Mouse (Mus musculus): Measurements from ENCODE around the gene Ptpra. TPM values are rescaled to one million over a fixed set of nuclear protein-coding genes. Genes with fewer than 3 reads are reported as not detected.

Ptpra gene
- total RNA-seq, 2 experiments from 2014 or later: 318 to 339 TPM

DNA sequence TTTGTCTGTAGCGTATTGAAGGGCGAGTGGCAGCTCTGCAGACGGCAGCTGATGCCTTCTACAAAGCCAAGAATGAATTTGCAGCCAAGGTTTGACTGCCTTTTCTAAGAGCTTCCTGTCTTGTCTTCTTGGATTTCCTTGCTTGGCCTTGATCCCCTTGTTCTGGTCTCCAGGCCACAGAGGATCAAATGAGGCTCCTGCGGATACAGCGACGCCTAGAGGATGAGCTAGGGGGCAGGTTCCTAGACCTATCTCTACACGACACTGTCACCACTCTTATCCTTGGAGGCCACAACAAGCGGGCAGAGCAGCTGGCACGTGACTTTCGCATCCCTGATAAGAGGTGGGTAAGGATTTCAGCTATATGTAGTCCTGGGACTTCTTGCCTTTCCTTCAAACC lies 7.9 kb upstream of the Ptpra start:
- no peak for DNase-seq

DNA sequence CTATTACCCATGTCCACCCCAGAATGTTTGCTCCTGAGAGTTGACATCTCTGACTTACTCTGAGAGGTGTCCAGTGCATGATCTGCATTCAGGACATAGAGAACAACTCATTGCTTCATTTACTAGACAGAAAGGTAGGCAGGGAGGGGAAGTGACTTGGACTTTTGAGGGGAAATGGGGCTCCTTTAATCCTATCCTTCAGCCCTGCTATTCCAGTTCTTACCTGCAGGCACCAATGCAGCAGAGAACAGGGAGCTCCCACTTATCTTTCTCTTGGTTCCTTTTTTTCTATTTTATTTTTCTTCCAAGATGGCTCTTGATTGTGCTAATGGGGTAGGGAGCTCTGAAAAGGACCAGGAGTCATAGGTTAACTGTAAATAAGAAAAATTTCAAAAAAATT lies 1.6 kb upstream of the Ptpra start:
- DNase-seq: no peak

DNA sequence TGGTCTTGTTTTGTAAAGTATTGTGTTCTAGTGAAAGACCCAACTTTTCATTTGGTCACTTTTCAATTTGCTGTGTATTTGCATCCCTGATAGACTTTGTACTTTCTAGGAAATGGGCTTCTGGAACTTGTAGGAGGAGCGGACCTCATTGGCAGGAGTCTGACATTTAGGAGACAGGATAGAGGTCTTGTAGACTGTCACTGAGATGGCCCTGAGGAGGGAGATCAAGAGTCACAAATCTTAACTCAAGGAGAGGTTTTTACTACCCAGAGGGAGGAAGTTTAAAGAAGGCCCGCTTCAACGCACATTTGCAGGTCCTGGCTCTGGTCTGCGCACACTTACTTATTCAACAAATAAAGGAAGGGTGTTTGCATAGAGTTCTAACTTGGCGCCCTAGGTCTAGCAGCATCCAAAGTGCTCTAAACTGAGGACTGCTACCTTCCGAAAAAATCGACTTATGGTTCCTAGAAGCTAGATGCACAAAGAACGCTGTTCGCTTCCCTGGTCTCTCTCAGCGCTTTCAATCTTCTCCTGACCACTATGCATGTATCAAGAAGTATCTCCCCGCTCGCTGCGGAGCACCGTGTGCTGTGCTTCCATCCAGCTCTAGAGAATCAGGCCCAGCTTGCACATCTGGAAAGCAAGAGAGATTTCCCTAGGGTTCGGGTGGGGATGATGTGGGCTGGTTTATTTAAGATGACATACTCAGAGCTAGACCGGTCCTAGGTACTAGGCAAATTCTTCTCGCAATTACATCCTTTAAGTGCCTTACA lies 871 bp upstream of the Ptpra start:
- no peak for DNase-seq

DNA sequence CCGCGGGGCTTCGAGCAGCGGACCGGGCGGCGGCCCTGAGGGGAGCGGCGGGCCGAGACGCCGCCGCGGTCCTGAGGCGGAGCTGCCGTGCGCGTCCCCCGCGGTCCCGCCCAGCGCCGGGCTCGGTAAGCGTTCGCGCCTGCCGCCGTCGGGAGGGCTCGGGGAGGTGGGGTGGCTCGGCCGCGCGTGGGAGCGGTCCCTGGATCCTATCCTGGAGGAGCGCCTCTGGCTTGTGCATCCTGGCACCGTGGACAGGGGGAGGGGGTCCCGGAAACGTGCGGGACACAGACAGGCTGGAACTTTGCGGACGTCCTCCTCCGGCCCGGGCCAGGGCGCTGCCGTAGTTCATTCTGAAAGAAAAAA lies 337 bp downstream of the Ptpra start:
- peak; percentile 81 for DNase-seq

DNA sequence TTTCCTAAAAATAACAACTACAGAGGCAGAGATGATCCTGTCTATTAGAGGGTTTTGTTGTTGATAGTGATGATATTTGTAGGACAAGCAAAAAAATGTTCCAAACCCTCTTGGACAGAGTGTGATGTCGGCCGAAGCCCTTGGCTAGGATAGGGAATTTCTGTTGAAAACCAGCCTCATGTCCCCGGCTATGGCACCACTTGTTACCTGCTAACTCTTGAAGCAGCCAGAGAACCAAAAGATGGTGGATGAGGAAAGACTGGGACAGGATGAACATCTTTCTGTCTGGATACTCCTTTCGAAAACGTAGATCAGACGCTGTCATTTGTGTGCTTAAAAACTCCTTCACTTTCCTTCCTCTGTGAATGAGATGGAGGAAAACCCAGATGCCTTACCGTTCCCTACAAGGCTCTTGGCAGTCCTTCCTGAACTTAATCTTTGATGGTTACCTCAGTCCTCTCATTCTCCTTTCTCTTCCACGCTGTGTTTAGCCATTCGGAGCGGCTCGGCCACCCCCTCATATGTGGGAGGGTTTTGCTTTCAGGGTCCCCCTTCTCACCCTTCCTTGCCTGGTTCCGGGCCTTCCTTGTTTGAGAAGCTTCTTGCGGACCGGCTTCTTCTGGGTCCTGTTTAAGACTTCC lies 1.1 kb downstream of the Ptpra start:
- no peak for DNase-seq

DNA sequence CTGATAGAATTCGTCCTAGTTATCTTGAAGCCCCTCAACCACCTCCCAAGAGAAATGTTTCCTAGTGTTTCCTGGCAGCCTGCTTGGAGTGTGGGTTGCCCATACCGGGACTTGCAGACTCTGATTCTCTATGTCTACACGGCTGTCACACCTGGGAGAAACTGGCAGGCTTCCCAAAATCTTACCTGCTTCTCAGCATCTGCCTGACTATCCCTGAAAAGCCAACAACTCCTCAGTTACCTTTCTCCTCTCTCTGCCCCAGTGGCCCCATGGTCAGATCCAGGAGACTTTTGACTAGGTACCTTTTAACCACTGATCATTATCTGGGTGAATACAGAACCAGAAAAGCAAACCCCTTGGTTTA lies 1.6 kb downstream of the Ptpra start:
- no peak for DNase-seq

DNA sequence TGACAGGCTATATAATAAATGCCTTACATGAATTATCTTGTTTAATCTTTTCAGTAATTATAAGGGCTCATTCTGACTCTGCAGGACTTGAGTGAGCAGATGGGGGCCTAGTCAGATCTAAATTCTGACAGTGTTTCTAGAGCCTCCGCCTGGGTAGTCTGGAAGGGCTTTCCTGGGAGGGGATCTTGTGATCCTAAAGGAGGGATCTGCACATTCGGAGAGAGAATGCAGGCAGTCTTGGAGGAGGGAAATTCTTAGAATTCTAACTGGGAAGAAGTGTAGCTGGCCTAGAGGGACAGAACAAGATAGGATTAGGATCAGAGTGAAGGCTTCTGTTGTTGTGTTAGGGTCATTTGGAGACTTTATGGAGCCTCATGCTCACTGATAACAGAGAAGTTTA lies 2.2 kb downstream of the Ptpra start:
- DNase-seq: no peak

DNA sequence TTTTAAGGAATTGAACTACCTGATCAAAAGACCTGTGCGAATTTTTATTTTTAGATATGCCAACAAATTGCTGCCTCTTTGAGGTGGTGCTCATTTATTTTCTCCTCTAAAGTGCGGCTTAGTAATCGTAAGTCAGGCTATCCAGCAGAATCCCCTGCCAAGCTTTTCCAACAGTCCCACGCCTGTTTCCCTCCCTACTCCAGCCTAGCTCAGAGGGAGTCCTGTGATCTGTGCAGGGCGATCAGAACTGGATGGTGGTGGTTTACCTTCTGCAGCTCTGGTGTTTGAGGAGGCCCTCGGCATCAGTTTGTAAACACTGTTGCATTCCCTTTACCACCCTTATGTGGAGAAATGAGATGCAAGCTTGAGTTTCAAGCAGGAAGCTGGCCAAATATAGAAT lies 3.3 kb downstream of the Ptpra start:
- no peak for DNase-seq

DNA sequence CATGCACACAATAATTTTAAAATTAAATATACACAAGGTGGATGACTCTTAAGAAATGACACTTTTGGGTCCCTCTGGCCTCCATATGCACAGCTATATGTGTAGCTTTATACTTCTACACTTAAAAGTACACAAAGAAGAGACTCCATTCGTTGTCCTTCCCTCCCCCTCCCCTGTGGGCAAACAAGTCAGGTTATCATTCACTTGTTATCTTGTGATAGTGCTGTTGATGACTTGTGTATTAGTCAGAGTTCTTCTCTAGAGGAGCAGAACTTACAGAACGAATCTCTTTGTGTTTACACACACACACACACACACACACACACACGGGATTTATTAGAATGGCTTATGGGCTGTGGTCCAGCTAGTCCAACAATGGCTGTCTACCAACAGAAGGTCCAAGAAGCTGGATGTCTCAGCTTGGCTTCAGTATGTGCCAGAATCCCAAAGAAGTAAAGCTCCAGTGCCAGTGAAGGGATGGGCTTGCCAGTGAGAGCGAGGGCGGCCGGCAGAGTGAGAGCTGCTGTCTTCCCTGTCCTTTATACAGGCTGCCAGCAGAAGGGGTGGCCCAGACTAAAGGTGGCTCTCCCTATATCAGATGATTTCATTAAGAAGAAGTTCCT lies 4.8 kb downstream of the Ptpra start:
- DNase-seq: no peak

DNA sequence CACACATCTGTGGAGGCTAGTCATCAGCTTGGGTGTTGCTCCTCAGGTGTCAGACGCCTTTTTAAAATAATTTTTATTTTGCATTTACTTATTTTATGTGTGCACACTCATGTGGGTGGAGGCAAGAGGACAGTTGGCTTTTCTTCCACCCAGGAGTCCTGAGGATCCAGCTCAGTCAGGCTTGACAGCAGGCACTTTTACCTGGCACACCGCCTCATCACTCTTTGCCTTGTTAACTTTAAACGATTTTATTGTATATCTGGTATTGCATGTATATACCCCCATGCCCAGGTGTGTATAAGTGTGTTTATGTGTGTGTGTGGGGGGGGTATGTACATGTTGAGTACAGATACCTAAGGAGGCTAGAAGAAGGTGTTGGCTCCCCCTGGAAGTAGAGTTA lies 7.8 kb downstream of the Ptpra start:
- no peak for DNase-seq

DNA sequence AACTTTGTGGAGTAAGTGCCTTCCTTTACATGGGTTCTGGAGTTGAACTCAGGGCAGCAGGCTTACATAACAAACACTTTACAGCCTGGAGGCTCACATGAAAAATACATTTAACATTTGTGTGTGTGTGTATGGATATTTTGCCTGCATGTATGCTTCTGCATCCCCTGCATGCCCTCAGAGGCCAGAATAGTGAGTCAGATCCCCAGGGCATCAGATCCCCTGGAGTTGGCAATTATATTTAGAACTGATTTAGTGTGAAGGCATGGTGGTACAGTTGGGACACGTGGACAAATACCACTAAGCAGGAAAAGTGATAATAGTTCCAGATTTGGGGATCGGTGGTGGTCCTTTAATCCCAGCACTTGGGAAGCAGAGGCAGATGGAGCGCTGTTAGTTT lies 9.5 kb downstream of the Ptpra start:
- DNase-seq: no peak

DNA sequence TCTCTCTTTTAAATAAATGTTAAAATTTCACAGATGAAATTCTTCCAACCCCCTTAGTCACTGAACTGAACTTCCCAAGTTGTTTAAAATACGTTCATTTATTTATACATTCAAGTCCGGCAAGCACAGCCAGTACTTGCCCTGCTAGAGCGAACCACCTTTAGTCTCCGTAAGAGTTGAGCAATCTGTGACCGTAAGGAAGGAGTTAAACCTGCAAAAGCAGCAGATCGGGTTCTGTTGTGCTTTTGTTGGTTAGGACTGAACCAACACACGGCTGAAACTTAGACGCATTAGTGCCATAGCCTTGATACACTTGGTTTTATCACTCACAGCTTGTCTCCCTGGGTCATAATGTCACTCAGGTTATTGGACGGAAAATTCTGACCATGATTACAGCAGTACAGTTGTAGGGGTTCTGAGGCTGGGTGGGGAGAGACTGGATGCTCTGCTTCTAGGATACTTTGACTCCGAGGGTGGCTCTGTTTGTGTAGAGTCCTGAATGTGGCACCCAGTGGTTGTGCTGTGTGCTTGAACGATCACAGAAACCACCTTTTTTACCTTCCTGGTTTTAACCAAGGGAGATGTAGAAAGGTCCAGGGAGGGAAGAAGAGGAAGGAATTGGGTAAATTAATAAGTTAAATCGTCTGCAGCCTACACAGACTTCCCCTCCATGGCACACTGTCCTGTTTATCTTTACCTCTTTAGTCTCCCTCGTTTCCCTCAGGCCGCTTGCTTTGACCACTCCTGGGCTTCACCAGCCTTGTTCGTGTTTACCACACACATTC lies 11.4 kb downstream of the Ptpra start:
- no peak for DNase-seq

DNA sequence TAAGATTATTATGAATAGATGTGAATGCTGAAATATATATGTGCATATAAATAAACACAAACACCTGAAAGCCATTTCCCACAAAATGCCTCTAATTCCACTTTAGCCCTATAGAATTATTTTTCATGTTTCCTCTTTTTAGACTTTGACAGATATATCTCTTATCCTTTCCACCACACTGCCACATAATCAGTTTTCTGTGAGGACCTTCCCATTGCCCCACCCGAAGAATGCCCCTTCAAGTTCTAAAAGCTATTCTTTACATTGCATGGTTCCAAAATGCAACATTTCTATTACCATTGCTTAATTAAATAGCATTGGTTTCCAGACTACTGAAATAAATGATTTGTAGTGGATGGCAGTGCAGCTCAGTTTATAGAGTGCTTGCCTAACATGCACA lies 16.4 kb downstream of the Ptpra start:
- no peak for DNase-seq

DNA sequence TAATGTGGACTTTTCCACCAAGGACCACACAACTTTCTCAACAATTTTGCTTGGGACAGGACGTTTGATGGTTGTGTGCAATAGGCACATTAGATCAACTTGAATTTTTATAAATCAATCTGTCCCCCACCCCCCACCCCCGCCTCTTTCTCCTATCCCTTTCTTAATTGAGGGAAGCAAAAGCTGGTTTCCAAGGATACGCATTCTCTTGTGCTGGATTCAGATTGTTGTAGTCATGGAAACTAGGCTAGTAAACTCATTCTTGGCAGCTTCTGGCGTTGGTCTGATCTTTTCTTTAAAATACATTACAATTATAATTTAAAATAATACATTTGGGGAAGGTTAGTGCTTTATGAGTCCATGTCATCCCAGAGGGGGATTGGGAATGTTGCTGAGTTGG lies 19.3 kb downstream of the Ptpra start:
- no peak for DNase-seq

DNA sequence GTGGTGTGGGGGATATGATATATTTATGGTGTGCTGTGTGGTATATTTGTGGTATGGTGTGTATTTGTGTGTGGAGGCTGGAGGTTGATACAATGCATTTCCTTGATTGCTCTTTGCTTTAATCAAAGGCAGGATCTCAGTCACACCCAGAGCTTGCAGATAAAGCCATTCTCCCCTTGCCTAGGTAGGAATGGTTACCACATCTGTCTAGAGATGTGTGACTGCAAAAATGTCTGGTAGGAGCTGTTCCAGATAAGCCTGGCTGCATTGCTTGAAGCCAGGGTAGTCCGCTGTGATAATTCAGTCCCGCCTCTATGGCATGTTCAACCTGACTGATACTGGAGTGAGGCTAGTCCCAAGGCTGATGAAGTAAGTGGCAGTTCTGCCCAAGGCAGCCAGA lies 19.9 kb downstream of the Ptpra start:
- DNase-seq: no peak

DNA sequence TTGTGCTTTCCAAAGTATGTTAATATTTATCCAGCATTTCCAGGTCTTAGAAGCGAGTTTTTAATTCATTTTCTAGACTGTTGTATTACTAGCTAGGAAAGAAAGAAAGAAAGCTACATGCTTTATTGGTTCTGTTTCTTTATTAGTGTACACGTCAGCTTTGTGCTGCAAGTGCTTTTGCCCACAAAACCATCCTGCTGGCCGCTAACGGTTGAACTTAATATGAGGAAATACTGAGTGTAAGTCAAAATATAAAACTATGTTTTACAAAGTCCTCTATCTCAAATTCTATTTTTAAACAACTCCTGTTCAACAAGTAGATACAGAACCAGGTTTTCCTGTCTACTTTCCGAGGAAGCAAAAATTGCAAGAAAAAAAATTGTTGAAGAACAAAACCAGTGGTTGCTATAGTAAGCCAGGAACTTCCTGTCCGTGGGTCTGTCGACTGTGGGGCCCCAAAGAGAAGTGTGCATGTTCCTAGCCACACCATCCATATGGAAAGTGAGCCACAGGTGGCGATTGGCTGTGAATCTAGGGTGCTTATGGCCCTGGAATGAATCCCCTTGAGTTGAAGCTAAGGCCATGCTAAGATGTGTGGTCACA lies 22.9 kb downstream of the Ptpra start:
- DNase-seq: no peak

DNA sequence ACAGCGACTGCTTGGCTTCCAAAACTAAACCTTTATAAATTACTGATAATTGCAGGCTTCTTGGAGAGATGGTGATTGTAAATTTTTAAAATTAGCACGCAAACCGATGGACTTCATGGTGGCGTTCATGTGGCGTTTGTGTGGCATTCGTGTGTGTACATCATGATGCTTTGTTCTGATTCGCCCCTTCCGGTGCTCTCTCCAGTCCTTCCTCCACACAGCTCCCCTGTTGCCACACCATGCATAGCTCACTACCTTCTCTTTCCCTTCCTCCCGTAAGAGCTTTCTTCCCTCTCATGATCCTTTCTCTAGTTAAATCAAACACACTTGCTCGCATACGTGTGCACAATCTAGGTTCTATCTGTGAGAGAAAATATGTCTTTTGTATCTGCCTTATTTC lies 25.7 kb downstream of the Ptpra start:
- no peak for DNase-seq

DNA sequence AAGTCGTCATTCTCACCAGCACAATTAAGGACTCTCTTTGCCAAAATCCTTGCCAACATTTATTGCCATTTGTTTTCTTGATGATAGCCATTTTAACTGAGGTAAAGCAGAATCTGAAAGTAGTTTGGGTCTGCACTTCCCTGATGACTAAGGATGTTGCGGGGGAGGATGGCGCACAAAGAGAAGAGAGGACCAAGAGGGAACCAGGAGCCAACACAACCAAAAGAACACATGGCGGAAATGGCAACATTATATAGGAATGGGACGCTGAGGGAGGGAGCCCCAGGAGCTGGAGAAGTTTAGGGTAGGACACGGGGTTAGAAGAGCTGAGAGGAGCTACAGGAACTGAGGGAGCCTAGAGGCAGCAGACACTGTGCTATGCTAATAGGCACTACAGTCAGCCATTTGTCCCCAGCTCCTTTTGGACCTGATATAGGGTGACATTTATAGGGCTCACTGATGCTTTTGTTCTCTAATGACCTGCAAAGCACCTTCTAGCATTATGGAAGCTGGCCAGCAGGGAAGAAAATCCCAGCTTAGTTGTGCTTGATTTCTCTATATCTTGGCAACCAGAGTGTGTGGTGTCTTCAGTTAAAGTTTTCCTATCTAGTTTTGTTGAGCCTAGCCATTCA lies 26.7 kb downstream of the Ptpra start:
- no peak for DNase-seq

DNA sequence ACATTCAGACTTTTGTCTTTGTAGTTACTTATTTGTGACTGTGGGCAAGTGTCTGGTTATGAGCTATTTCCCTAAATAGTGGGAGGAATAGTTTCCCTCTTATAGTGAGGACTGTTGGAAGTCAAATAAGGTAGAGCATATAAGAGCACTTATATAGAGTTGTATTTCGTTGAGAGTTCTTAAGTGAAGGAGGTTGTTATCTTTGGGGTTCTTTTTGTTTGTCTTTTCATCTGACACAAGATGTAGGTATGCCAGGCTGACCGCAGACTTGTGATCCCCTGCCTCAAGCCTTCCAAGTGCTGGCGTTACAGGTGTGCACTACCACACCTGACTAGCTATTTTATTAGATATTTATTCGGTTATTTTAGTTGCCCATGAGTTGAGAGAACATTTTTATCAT lies 32.1 kb downstream of the Ptpra start:
- no peak for DNase-seq

DNA sequence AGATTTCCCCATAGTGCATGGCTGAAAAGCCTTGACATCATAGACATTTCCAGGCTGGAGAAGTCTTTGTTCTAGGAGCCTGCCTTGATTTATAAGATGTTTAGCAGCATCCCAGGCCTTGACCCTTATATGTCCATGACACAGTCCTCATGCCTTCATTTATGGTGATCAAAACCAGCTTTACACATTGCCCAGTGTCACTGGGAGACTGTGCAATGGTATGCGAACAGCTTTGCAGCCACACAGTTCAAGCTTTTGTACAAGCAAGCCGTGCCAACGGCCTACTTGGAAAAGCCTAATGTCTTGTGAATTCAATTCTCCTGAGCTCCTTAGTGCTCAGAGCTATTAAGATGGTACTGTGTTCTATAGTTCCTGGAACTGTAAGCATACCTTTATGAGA lies 32.6 kb downstream of the Ptpra start:
- DNase-seq: no peak

DNA sequence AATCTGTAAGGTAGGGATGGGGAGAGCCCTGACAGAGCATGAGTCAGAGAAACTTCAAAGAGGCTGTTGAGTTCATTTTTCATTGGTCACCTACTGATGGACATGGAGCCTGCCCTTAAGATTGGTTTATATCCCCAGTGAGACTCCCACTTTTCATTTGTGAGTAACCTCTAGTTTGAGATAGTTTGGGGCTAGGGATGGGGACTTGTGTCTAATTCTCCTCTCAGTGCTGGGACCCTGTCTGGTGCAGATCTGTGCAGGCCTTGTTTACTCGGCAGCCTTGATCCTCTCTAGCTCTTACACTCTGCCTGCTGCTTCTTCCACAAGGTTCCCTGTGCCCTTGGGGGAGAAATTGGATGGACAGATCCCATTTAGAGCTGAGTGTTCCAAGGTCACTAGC lies 34.1 kb downstream of the Ptpra start:
- no peak for DNase-seq

DNA sequence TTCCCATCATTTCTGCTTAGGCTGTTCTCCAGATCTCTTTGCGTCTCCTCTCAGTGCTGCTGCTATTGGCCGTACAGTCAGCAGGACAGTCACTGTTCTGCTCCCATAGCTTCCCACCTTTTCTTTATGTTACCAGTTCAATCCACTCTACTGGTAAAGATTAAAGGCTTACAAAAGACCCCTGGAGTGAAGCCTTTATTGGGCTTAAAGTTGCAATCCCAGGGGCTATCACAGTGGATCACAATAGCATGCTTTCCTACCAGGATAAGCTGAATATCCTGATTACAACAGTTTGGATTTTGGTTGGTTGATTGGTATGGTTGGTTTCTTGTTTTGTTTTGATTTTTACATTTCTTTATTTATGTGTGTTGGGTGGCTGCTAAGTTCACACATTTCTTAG lies 37.9 kb downstream of the Ptpra start:
- DNase-seq: no peak

DNA sequence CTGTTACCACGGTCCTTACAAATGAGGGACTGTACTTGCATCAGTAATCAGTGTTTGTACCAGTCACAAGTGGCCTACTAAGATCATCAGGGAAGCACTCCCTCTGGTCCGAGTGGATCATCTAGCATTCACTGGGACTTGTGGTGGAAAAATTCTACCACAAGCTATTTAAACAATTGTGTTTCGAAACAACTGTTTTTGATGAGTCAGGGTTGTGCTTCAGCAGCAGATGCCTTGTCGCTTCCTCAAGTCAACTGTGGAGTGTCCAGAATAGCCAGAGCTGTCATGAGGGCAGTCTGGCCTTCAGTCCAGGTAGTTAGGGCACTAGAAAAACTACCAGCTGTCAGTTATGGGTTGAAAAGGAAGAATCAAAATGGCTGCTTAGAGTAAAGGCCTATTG lies 38.5 kb downstream of the Ptpra start:
- DNase-seq: no peak
